Mouse (Mus musculus): ENCODE data around the gene Dennd1a. TPM values are rescaled to one million over a fixed set of nuclear protein-coding genes. Genes with fewer than 3 reads are reported as not detected.

Dennd1a gene
- polyA plus RNA-seq, 1 experiment from 2014 or later: 9.9 TPM

GRCm38 (mm10) chr2:38052440-38052839 lies 234.8 kb downstream of the Dennd1a start:
- DNase-seq (ENCODE audit: low spot score): peak; percentile 59

GRCm38 (mm10) chr2:38051485-38052085 lies 235.6 kb downstream of the Dennd1a start:
- DNase-seq (ENCODE audit: low spot score): no peak

- no peak for DNase-seq (ENCODE audit: low spot score)
Observed at GRCm38 (mm10) chr2:38048996-38049395, 238.2 kb downstream of the Dennd1a start.

GRCm38 (mm10) chr2:38045286-38045685 lies 241.9 kb downstream of the Dennd1a start:
- DNase-seq (ENCODE audit: low spot score): no peak

- DNase-seq (ENCODE audit: low spot score): no peak
Observed at GRCm38 (mm10) chr2:38040845-38041244, 246.3 kb downstream of the Dennd1a start.

- no peak for DNase-seq (ENCODE audit: low spot score)
Observed at GRCm38 (mm10) chr2:38039621-38040020, 247.6 kb downstream of the Dennd1a start.

GRCm38 (mm10) chr2:38028317-38028716 lies 258.9 kb downstream of the Dennd1a start:
- no peak for DNase-seq (ENCODE audit: low spot score)

- DNase-seq (ENCODE audit: low spot score): no peak
Observed at GRCm38 (mm10) chr2:38025615-38026014, 261.6 kb downstream of the Dennd1a start.

- DNase-seq (ENCODE audit: low spot score): no peak
Observed at GRCm38 (mm10) chr2:38023741-38024130, 263.5 kb downstream of the Dennd1a start.

GRCm38 (mm10) chr2:38023054-38023740 lies 264.0 kb downstream of the Dennd1a start:
- DNase-seq (ENCODE audit: low spot score): no peak

- DNase-seq (ENCODE audit: low spot score): no peak
Observed at GRCm38 (mm10) chr2:38021166-38021565, 266.0 kb downstream of the Dennd1a start.

- DNase-seq (ENCODE audit: low spot score): no peak
Observed at GRCm38 (mm10) chr2:38014702-38015101, 272.5 kb downstream of the Dennd1a start.

- DNase-seq (ENCODE audit: low spot score): no peak
Observed at GRCm38 (mm10) chr2:38013839-38014365, 273.3 kb downstream of the Dennd1a start.

GRCm38 (mm10) chr2:38007238-38007637 lies 280.0 kb downstream of the Dennd1a start:
- no peak for DNase-seq (ENCODE audit: low spot score)

GRCm38 (mm10) chr2:38003183-38003680 lies 284.0 kb downstream of the Dennd1a start:
- no peak for DNase-seq (ENCODE audit: low spot score)

- no peak for DNase-seq (ENCODE audit: low spot score)
Observed at GRCm38 (mm10) chr2:38001004-38001403, 286.2 kb downstream of the Dennd1a start.

GRCm38 (mm10) chr2:37997966-37998365 lies 289.2 kb downstream of the Dennd1a start:
- no peak for DNase-seq (ENCODE audit: low spot score)

GRCm38 (mm10) chr2:37989091-37989490 lies 298.1 kb downstream of the Dennd1a start:
- DNase-seq (ENCODE audit: low spot score): no peak

- no peak for DNase-seq (ENCODE audit: low spot score)
Observed at GRCm38 (mm10) chr2:37988301-37988700, 298.9 kb downstream of the Dennd1a start.

GRCm38 (mm10) chr2:37985690-37986222 lies 301.4 kb downstream of the Dennd1a start:
- no peak for DNase-seq (ENCODE audit: low spot score)

GRCm38 (mm10) chr2:37982714-37983113 lies 304.5 kb downstream of the Dennd1a start:
- DNase-seq (ENCODE audit: low spot score): no peak
